Mouse (Mus musculus) bone marrow macrophage, adult 2 months (primary cell): ENCODE measurements around the gene H2-DMb1.

Source experiments
- CTCF ChIP-seq: IDR thresholded peaks from 2 replicates; pipeline ENCODE4 v1.5.1; 2012; ENCODE audit warnings: low read depth, mild to moderate bottlenecking, low read length, moderate library complexity
- POLR2A ChIP-seq: IDR thresholded peaks from 2 replicates; pipeline ENCODE4 v1.6.1; 2012; ENCODE audit warnings: mild to moderate bottlenecking, low read depth, low read length, borderline replicate concordance

DNA sequence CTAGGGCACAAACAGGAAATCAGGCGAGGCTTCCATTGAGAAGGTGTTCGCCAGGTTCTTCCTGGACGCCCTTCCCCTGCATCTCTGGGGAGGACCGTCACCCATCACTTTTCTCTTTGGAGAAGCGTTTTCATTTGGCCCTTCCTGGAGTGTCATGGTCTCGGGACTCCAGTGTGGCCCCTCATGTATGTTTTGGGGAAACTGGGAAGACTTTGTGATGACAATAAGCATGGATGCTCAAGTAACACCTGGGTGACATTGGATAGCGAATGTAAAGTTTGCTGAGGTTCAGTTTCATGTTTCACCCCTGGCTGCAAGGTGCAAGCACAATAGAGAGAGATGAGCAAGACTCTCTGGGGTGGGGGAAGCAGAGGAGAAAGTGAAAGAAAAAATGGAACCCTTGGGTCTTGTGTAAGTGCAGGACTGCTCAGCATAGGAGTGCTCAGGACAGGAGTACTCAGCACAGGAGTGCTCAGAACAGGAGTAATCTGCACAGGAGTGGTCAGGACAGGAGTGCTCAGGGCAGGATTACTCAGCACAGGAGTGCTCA is 48.7 kb downstream of the H2-DMb1 start:
- TF ChIP-seq CTCF = no peak
- no peak for TF ChIP-seq POLR2A
